22 mouse cellular contexts compared by ENCODE assay signal in the genomic region with DNA sequence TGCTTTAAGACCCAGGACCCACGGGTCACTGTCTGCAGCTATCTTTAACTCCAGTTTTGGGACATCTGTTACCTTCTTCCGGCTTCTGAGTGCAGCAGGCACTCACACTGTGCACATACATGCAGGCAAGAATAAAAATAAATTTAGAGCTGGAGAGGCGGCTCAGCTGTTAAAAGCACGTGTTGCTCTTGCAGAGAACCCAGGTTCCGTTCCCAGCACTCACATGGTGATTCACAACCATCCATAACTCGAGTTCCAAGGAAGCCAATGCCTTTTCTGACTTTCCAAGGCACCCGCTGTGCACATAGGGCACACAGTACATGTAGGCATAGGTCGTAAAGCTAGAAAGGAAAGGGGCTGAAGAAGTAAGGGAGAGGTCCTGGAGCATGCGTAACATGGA.
"Had no signal": no experiment of that assay in that cellular context is flagged by ENCODE, and none has a peak within 500 bp of the region (broad histone marks: within the 10 kb centered on the region; RNA-seq: fewer than 3 reads in every experiment).

No protein-coding gene starts in this region.

- H3K9me3 ChIP-seq: forebrain, embryonic 15.5 days; heart, embryonic 10.5 days; heart, embryonic 12.5 days; hindbrain, embryonic 13.5 days; hindbrain, embryonic 15.5 days; kidney, embryonic 15.5 days; limb, embryonic 13.5 days; limb, embryonic 15.5 days; liver, embryonic 12.5 days had no signal

- H3K27me3 ChIP-seq: forebrain, embryonic 15.5 days; heart, embryonic 12.5 days; hindbrain, embryonic 13.5 days; hindbrain, embryonic 15.5 days; kidney, embryonic 15.5 days; limb, embryonic 13.5 days; limb, embryonic 15.5 days; liver, embryonic 12.5 days had no signal

- H3K27ac ChIP-seq: forebrain, embryonic 15.5 days; hindbrain, embryonic 13.5 days; hindbrain, embryonic 15.5 days; hindbrain, postnatal 0 days; kidney, postnatal 0 days; limb, embryonic 13.5 days; limb, embryonic 15.5 days; liver, embryonic 12.5 days had no signal

- H3K4me2 ChIP-seq: forebrain, embryonic 15.5 days; hindbrain, embryonic 13.5 days; hindbrain, embryonic 15.5 days; kidney, embryonic 15.5 days; limb, embryonic 13.5 days; limb, embryonic 15.5 days; liver, embryonic 12.5 days had no signal

- H3K4me1 ChIP-seq: forebrain, embryonic 15.5 days; limb, embryonic 13.5 days; limb, embryonic 15.5 days; liver, embryonic 12.5 days had no signal

- DNase-seq: forebrain, postnatal 0 days; gastrocnemius, postnatal 14 days; gastrocnemius, postnatal 36 days; heart, adult 11 months; kidney, adult 11 months; kidney, adult 2 months; kidney, adult 9 months; kidney, postnatal 14 days; kidney, postnatal 36 days; left cerebral cortex, postnatal 4 days had no signal

- ATAC-seq: forebrain, embryonic 15.5 days; hindbrain, postnatal 0 days; intestine, embryonic 16.5 days; liver, embryonic 12.5 days had no signal

- H3K36me3 ChIP-seq: forebrain, embryonic 15.5 days; heart, embryonic 10.5 days; heart, embryonic 12.5 days; hindbrain, embryonic 13.5 days; hindbrain, embryonic 15.5 days; kidney, embryonic 15.5 days; limb, embryonic 13.5 days; limb, embryonic 15.5 days; liver, embryonic 12.5 days had no signal

- H3K9ac ChIP-seq: forebrain, embryonic 15.5 days; forebrain, postnatal 0 days; heart, embryonic 12.5 days; hindbrain, embryonic 15.5 days; kidney, embryonic 15.5 days; limb, embryonic 13.5 days; limb, embryonic 15.5 days; liver, embryonic 12.5 days had no signal

- H3K4me3 ChIP-seq: forebrain, embryonic 15.5 days; heart, embryonic 10.5 days; heart, embryonic 12.5 days; hindbrain, embryonic 13.5 days; hindbrain, embryonic 15.5 days; kidney, embryonic 15.5 days; limb, embryonic 13.5 days; limb, embryonic 15.5 days; liver, embryonic 12.5 days had no signal
